In the genomic region with DNA sequence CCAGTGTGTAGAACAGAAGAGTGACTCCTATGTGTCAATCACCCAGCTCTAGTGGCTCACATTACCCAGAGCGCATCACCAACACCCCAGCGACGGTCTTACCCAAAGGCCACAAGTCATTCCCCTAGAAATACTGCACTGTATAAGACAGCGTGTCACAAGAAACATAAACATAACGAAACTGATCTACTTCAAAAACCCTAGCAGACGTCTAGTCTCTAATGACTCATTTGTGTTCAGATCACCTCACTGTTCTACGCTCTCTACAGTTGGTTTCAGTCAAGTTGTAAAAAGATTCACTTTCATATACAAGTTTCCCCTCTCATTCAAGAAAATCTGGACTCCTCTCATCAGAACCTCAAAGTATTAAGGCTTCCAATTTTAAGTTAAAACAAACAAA, we compare ENCODE assay signal across 19 mouse cellular contexts.
"Had no signal": no experiment of that assay in that cellular context is flagged by ENCODE, and none has a peak within 500 bp of the region (broad histone marks: within the 10 kb centered on the region; RNA-seq: fewer than 3 reads in every experiment).

No protein-coding gene starts in this region.

- H3K4me3 ChIP-seq: lung, embryonic 15.5 days; megakaryocyte, embryonic 14.5 days; midbrain, embryonic 13.5 days; midbrain, embryonic 15.5 days; neural tube, embryonic 12.5 days had no signal

- H3K27ac ChIP-seq: lung, embryonic 15.5 days; macrophage; midbrain, embryonic 13.5 days; midbrain, embryonic 15.5 days; neural tube, embryonic 12.5 days had no signal

- DNase-seq: liver, postnatal 0 days; lung, adult 2 months; lung, postnatal 14 days; lung, postnatal 36 days; retina, postnatal 1 day; right cerebral cortex, adult 18-20 months; right cerebral cortex, postnatal 25 days; right cerebral cortex, postnatal 4 days; spleen, adult 18-20 months; thymus, adult 18-20 months; thymus, postnatal 25 days; thymus, postnatal 4 days had no signal

- H3K9ac ChIP-seq: liver, postnatal 0 days; lung, embryonic 15.5 days; midbrain, embryonic 13.5 days; midbrain, embryonic 15.5 days; neural tube, embryonic 12.5 days had no signal

- H3K4me2 ChIP-seq: lung, embryonic 15.5 days; midbrain, embryonic 11.5 days; midbrain, embryonic 13.5 days; midbrain, embryonic 15.5 days; neural tube, embryonic 12.5 days had no signal

- H3K27me3 ChIP-seq: lung, embryonic 15.5 days; megakaryocyte, embryonic 14.5 days; midbrain, embryonic 15.5 days; neural tube, embryonic 12.5 days had no signal

- H3K9me3 ChIP-seq: lung, embryonic 15.5 days; megakaryocyte, embryonic 14.5 days; midbrain, embryonic 13.5 days; midbrain, embryonic 15.5 days; neural tube, embryonic 12.5 days had no signal
